Mouse (Mus musculus) megakaryocyte, embryonic 14.5 days (primary cell): ENCODE results near the gene Timp3. TPM values are rescaled to one million over a fixed set of nuclear protein-coding genes. Genes with fewer than 3 reads are reported as not detected.

Experiments
- H3K27me3 ChIP-seq: replicated peaks from 2 replicates; pipeline ENCODE3; 2012; ENCODE audit warnings: inconsistent platforms
- H3K36me3 ChIP-seq: replicated peaks from 2 replicates; pipeline ENCODE3; 2012; ENCODE audit warnings: low read length, inconsistent platforms, mixed read lengths
- H3K4me1 ChIP-seq: 2 replicates; pipeline ENCODE4 v1.6.1; 2012; ENCODE audit warnings: inconsistent platforms
- H3K4me3 ChIP-seq: replicated peaks from 2 replicates; pipeline ENCODE3; 2012; ENCODE audit warnings: moderate library complexity, mild to moderate bottlenecking, inconsistent platforms
- H3K9me3 ChIP-seq: 2 replicates; pipeline ENCODE4 v1.6.1; 2012; ENCODE audit warnings: inconsistent platforms
- FLI1 ChIP-seq: IDR thresholded peaks from 2 replicates; pipeline ENCODE4 v1.6.1; 2012; ENCODE audit warnings: low read length, inconsistent platforms, mixed read lengths
- GATA1 ChIP-seq: IDR thresholded peaks from 3 replicates; pipeline ENCODE4 v1.6.1; 2012; ENCODE audit warnings: mixed read lengths, low read length, inconsistent platforms, borderline replicate concordance
- polyA plus RNA-seq: library from polyadenylated mRNA; stranded (reverse); fragments of >175 nt; gene quantifications from 2 replicates; pipeline ENCODE4 v1.2.3, GENCODE M21; 2012; ENCODE audit warnings: low replicate concordance; ENCODE audit not compliant: insufficient read depth

Gene Timp3
- polyA plus RNA-seq, 1 experiment: 27.4 TPM

GRCm38 (mm10) chr10:86386232-86386631, 86.1 kb downstream of the Timp3 start:
- TF ChIP-seq FLI1 (no peak), GATA1 (no peak)

GRCm38 (mm10) chr10:86387821-86388440, 87.8 kb downstream of the Timp3 start:
- H3K4me3 ChIP-seq: no peak overlapping the region
- no peaks in the 10 kb centered on the region for H3K36me3 ChIP-seq

More at GRCm38 (mm10) chr10:86386232-86386631, 86.1 kb downstream of the Timp3 start:
- peaks cover 11% of the 10 kb centered on the region for H3K27me3 ChIP-seq
- H3K4me3 ChIP-seq: no peak overlapping the region
- H3K36me3 ChIP-seq: no peaks in the 10 kb centered on the region
- no peaks in the 10 kb centered on the region for H3K9me3 ChIP-seq
- peaks cover 4% of the 10 kb centered on the region; the same call in 1 of the 2 replicates for H3K4me1 ChIP-seq

GRCm38 (mm10) chr10:86388803-86389202, 88.6 kb downstream of the Timp3 start:
- Histone ChIP-seq H3K4me1 (no peaks in the 10 kb centered on the region), H3K36me3 (no peaks in the 10 kb centered on the region), H3K4me3 (no peak overlapping the region), H3K9me3 (no peaks in the 10 kb centered on the region), H3K27me3 (peaks cover 5% of the 10 kb centered on the region)
- TF ChIP-seq FLI1 (no peak), GATA1 (no peak)

More at GRCm38 (mm10) chr10:86387821-86388440, 87.8 kb downstream of the Timp3 start:
- peaks cover 4% of the 10 kb centered on the region; the same call in 1 of the 2 replicates for H3K4me1 ChIP-seq
- H3K9me3 ChIP-seq: no peaks in the 10 kb centered on the region
- peaks cover 5% of the 10 kb centered on the region for H3K27me3 ChIP-seq
- TF ChIP-seq GATA1 (no peak), FLI1 (no peak)

GRCm38 (mm10) chr10:86389357-86389756, 89.2 kb downstream of the Timp3 start:
- no peaks in the 10 kb centered on the region for H3K36me3 ChIP-seq
- no peak overlapping the region for H3K4me3 ChIP-seq
- no peaks in the 10 kb centered on the region for H3K4me1 ChIP-seq
- peaks cover 5% of the 10 kb centered on the region for H3K27me3 ChIP-seq
- no peaks in the 10 kb centered on the region for H3K9me3 ChIP-seq
- TF ChIP-seq FLI1 (no peak), GATA1 (no peak)

GRCm38 (mm10) chr10:86389913-86390312, 89.7 kb downstream of the Timp3 start:
- Histone ChIP-seq H3K36me3 (no peaks in the 10 kb centered on the region), H3K4me1 (no peaks in the 10 kb centered on the region), H3K27me3 (peaks cover 5% of the 10 kb centered on the region), H3K4me3 (no peak overlapping the region), H3K9me3 (0 out of 2 replicates have a peak, but pooled peaks cover 3% of the 10 kb centered on the region)
- TF ChIP-seq GATA1: no peak
- TF ChIP-seq FLI1: no peak

GRCm38 (mm10) chr10:86392399-86392798, 92.2 kb downstream of the Timp3 start:
- 0 out of 2 replicates have a peak, but pooled peaks cover 3% of the 10 kb centered on the region for H3K9me3 ChIP-seq
- TF ChIP-seq GATA1 (no peak), FLI1 (no peak)
- no peaks in the 10 kb centered on the region for H3K36me3 ChIP-seq
- no peak overlapping the region for H3K4me3 ChIP-seq
- H3K4me1 ChIP-seq: no peaks in the 10 kb centered on the region
- H3K27me3 ChIP-seq: peaks cover 4% of the 10 kb centered on the region

GRCm38 (mm10) chr10:86397577-86398346, 97.6 kb downstream of the Timp3 start:
- peaks cover 1% of the 10 kb centered on the region for H3K27me3 ChIP-seq
- TF ChIP-seq FLI1 (no peak), GATA1 (no peak)

GRCm38 (mm10) chr10:86398347-86398720, 98.2 kb downstream of the Timp3 start:
- H3K36me3 ChIP-seq: no peaks in the 10 kb centered on the region
- TF ChIP-seq FLI1 (no peak), GATA1 (no peak)
- no peaks in the 10 kb centered on the region for H3K4me1 ChIP-seq
- H3K4me3 ChIP-seq: no peak overlapping the region
- peaks cover 1% of the 10 kb centered on the region for H3K27me3 ChIP-seq
- H3K9me3 ChIP-seq: 0 out of 2 replicates have a peak, but pooled peaks cover 3% of the 10 kb centered on the region

More at GRCm38 (mm10) chr10:86397577-86398346, 97.6 kb downstream of the Timp3 start:
- Histone ChIP-seq H3K4me3 (no peak overlapping the region), H3K9me3 (0 out of 2 replicates have a peak, but pooled peaks cover 3% of the 10 kb centered on the region), H3K4me1 (no peaks in the 10 kb centered on the region), H3K36me3 (no peaks in the 10 kb centered on the region)

Other genes starting within 250 kb of the Timp3 start
- gene Syn3, start 198.5 kb downstream of the Timp3 start, polyA plus RNA-seq: 0.15 TPM in 1 of 2 replicates, not detected in the other